Mouse (Mus musculus): ENCODE results near the gene Gcg. TPM values are rescaled to one million over a fixed set of nuclear protein-coding genes. Genes with fewer than 3 reads are reported as not detected.

The Gcg gene
- total and polyA plus RNA-seq, 3 experiments: 0.05 to 0.16 TPM; not detected in 1

- H3K36me3 ChIP-seq (replicated peaks): no peaks in the 10 kb centered on the region
- H3K4me1 ChIP-seq (ENCODE audit: insufficient read depth, low read depth, low read length): peaks cover 3% of the 10 kb centered on the region; the same call in 1 of the 2 replicates
- TF ChIP-seq GATA2 (IDR thresholded peaks at IDR 0.05; ENCODE audit: borderline replicate concordance, low read depth, low read length) (no peak), CTCF (IDR thresholded peaks at IDR 0.05; ENCODE audit: low read depth, low read length) (no peak), POLR2AphosphoS5 (IDR thresholded peaks at IDR 0.05; ENCODE audit: insufficient replicate concordance, low read depth, low read length) (no peak), GATA1 (IDR thresholded peaks at IDR 0.05; ENCODE audit: borderline replicate concordance, low read length) (no peak), TAL1 (conservative IDR thresholded peaks at IDR 0.05; ENCODE audit: low read depth, low read length) (no peak)
- no peaks in the 10 kb centered on the region for H3K9me3 ChIP-seq (replicated peaks)
- no peak overlapping the region for H3K4me3 ChIP-seq (ENCODE audit: low read depth, low read length)
- H3K27me3 ChIP-seq (ENCODE audit: insufficient read depth, low read length): no peaks in the 10 kb centered on the region
- no peak for DNase-seq (ENCODE audit: low spot score)
- no peak for ATAC-seq (ENCODE audit: extremely low read depth, insufficient number of reproducible peaks, low FRiP score, poor library complexity, severe bottlenecking)
Measured at GRCm38 (mm10) chr2:62507130-62507529, 23.7 kb upstream of the Gcg start.

GRCm38 (mm10) chr2:62506441-62506840, 23.0 kb upstream of the Gcg start:
- Histone ChIP-seq H3K36me3 (replicated peaks) (no peaks in the 10 kb centered on the region), H3K4me3 (ENCODE audit: low read depth, low read length) (no peak overlapping the region), H3K9me3 (replicated peaks) (no peaks in the 10 kb centered on the region), H3K27me3 (ENCODE audit: insufficient read depth, low read length) (no peaks in the 10 kb centered on the region), H3K4me1 (ENCODE audit: insufficient read depth, low read depth, low read length) (peaks cover 3% of the 10 kb centered on the region; the same call in 1 of the 2 replicates)
- TF ChIP-seq GATA2 (IDR thresholded peaks at IDR 0.05; ENCODE audit: borderline replicate concordance, low read depth, low read length): no peak
- DNase-seq (ENCODE audit: low spot score) (no peak), ATAC-seq (ENCODE audit: extremely low read depth, insufficient number of reproducible peaks, low FRiP score, poor library complexity, severe bottlenecking) (no peak)

- H3K9me3 ChIP-seq (replicated peaks): no peaks in the 10 kb centered on the region
- H3K27me3 ChIP-seq (ENCODE audit: insufficient read depth, low read length): no peaks in the 10 kb centered on the region
- TF ChIP-seq CTCF (IDR thresholded peaks at IDR 0.05; ENCODE audit: low read depth, low read length): no peak
- no peak for TF ChIP-seq GATA1 (IDR thresholded peaks at IDR 0.05; ENCODE audit: borderline replicate concordance, low read length)
- TF ChIP-seq TAL1 (conservative IDR thresholded peaks at IDR 0.05; ENCODE audit: low read depth, low read length): no peak
- TF ChIP-seq GATA2 (IDR thresholded peaks at IDR 0.05; ENCODE audit: borderline replicate concordance, low read depth, low read length): no peak
- no peak for TF ChIP-seq POLR2AphosphoS5 (IDR thresholded peaks at IDR 0.05; ENCODE audit: insufficient replicate concordance, low read depth, low read length)
- H3K36me3 ChIP-seq (replicated peaks): no peaks in the 10 kb centered on the region
- H3K4me3 ChIP-seq (ENCODE audit: low read depth, low read length): no peak overlapping the region
- ATAC-seq (ENCODE audit: extremely low read depth, insufficient number of reproducible peaks, low FRiP score, poor library complexity, severe bottlenecking) (no peak), DNase-seq (ENCODE audit: low spot score) (no peak)
- H3K4me1 ChIP-seq (ENCODE audit: insufficient read depth, low read depth, low read length): peaks cover 5% of the 10 kb centered on the region; the same call in 1 of the 2 replicates
Measured at GRCm38 (mm10) chr2:62504269-62504796, 20.9 kb upstream of the Gcg start.

- Histone ChIP-seq H3K4me1 (ENCODE audit: insufficient read depth, low read depth, low read length) (peaks cover 5% of the 10 kb centered on the region; the same call in 1 of the 2 replicates), H3K36me3 (replicated peaks) (no peaks in the 10 kb centered on the region), H3K9me3 (replicated peaks) (no peaks in the 10 kb centered on the region), H3K4me3 (ENCODE audit: low read depth, low read length) (no peak overlapping the region), H3K27me3 (ENCODE audit: insufficient read depth, low read length) (no peaks in the 10 kb centered on the region)
- no peak for DNase-seq (ENCODE audit: low spot score)
- ATAC-seq (ENCODE audit: extremely low read depth, insufficient number of reproducible peaks, low FRiP score, poor library complexity, severe bottlenecking): no peak
- TF ChIP-seq GATA1 (IDR thresholded peaks at IDR 0.05; ENCODE audit: borderline replicate concordance, low read length) (no peak), CTCF (IDR thresholded peaks at IDR 0.05; ENCODE audit: low read depth, low read length) (no peak)
Measured at GRCm38 (mm10) chr2:62503326-62503725, 19.9 kb upstream of the Gcg start.

- ATAC-seq (ENCODE audit: extremely low read depth, insufficient number of reproducible peaks, low FRiP score, poor library complexity, severe bottlenecking): no peak
- TF ChIP-seq POLR2AphosphoS5 (IDR thresholded peaks at IDR 0.05; ENCODE audit: insufficient replicate concordance, low read depth, low read length): no peak
- no peak for TF ChIP-seq TAL1 (conservative IDR thresholded peaks at IDR 0.05; ENCODE audit: low read depth, low read length)
- no peak for TF ChIP-seq CTCF (IDR thresholded peaks at IDR 0.05; ENCODE audit: low read depth, low read length)
- no peak for TF ChIP-seq GATA2 (IDR thresholded peaks at IDR 0.05; ENCODE audit: borderline replicate concordance, low read depth, low read length)
- no peak for TF ChIP-seq GATA1 (IDR thresholded peaks at IDR 0.05; ENCODE audit: borderline replicate concordance, low read length)
- H3K36me3 ChIP-seq (replicated peaks): no peaks in the 10 kb centered on the region
- no peaks in the 10 kb centered on the region for H3K9me3 ChIP-seq (replicated peaks)
- H3K4me1 ChIP-seq (ENCODE audit: insufficient read depth, low read depth, low read length): peaks cover 5% of the 10 kb centered on the region; the same call in 1 of the 2 replicates
- no peak for DNase-seq (ENCODE audit: low spot score)
- H3K4me3 ChIP-seq (ENCODE audit: low read depth, low read length): no peak overlapping the region
- no peaks in the 10 kb centered on the region for H3K27me3 ChIP-seq (ENCODE audit: insufficient read depth, low read length)
Measured at GRCm38 (mm10) chr2:62502516-62502915, 19.1 kb upstream of the Gcg start.

GRCm38 (mm10) chr2:62498821-62499220, 15.4 kb upstream of the Gcg start:
- no peak for TF ChIP-seq POLR2AphosphoS5 (IDR thresholded peaks at IDR 0.05; ENCODE audit: insufficient replicate concordance, low read depth, low read length)
- TF ChIP-seq CTCF (IDR thresholded peaks at IDR 0.05; ENCODE audit: low read depth, low read length): no peak
- TF ChIP-seq GATA1 (IDR thresholded peaks at IDR 0.05; ENCODE audit: borderline replicate concordance, low read length): no peak
- no peak for TF ChIP-seq GATA2 (IDR thresholded peaks at IDR 0.05; ENCODE audit: borderline replicate concordance, low read depth, low read length)
- TF ChIP-seq TAL1 (conservative IDR thresholded peaks at IDR 0.05; ENCODE audit: low read depth, low read length): no peak
- Histone ChIP-seq H3K9me3 (replicated peaks) (peaks cover 2% of the 10 kb centered on the region), H3K36me3 (replicated peaks) (no peaks in the 10 kb centered on the region), H3K4me3 (ENCODE audit: low read depth, low read length) (no peak overlapping the region), H3K4me1 (ENCODE audit: insufficient read depth, low read depth, low read length) (peaks cover 4% of the 10 kb centered on the region; the same call in 1 of the 2 replicates), H3K27me3 (ENCODE audit: insufficient read depth, low read length) (no peaks in the 10 kb centered on the region)
- DNase-seq (ENCODE audit: low spot score) (no peak), ATAC-seq (ENCODE audit: extremely low read depth, insufficient number of reproducible peaks, low FRiP score, poor library complexity, severe bottlenecking) (no peak)

GRCm38 (mm10) chr2:62498086-62498485, 14.6 kb upstream of the Gcg start:
- Histone ChIP-seq H3K9me3 (replicated peaks) (peaks cover 4% of the 10 kb centered on the region), H3K36me3 (replicated peaks) (no peaks in the 10 kb centered on the region), H3K4me1 (ENCODE audit: insufficient read depth, low read depth, low read length) (peaks cover 4% of the 10 kb centered on the region; the same call in 1 of the 2 replicates), H3K27me3 (ENCODE audit: insufficient read depth, low read length) (no peaks in the 10 kb centered on the region), H3K4me3 (ENCODE audit: low read depth, low read length) (no peak overlapping the region)
- no peak for ATAC-seq (ENCODE audit: extremely low read depth, insufficient number of reproducible peaks, low FRiP score, poor library complexity, severe bottlenecking)
- DNase-seq (ENCODE audit: low spot score): no peak
- TF ChIP-seq TAL1 (conservative IDR thresholded peaks at IDR 0.05; ENCODE audit: low read depth, low read length): no peak
- no peak for TF ChIP-seq GATA1 (IDR thresholded peaks at IDR 0.05; ENCODE audit: borderline replicate concordance, low read length)
- no peak for TF ChIP-seq CTCF (IDR thresholded peaks at IDR 0.05; ENCODE audit: low read depth, low read length)
- TF ChIP-seq GATA2 (IDR thresholded peaks at IDR 0.05; ENCODE audit: borderline replicate concordance, low read depth, low read length): no peak
- no peak for TF ChIP-seq POLR2AphosphoS5 (IDR thresholded peaks at IDR 0.05; ENCODE audit: insufficient replicate concordance, low read depth, low read length)

All from G1E (cell line).